Mouse (Mus musculus): Measurements from ENCODE around the gene Pdrg1. TPM values are rescaled to one million over a fixed set of nuclear protein-coding genes. Genes with fewer than 3 reads are reported as not detected.
A peak's percentile ranks its signal among the peaks of the same experiment; 100 is the strongest.

Pdrg1 gene
- polyA plus RNA-seq, 1 experiment from 2014 or later = 197 TPM

- no peak for ATAC-seq (ENCODE audit: low FRiP score)
- WGBS = 87% methylated on average over 7 of the region's 7 CpGs
- Histone ChIP-seq H3K36me3 (no peaks in the 10 kb centered on the region), H3K27me3 (peaks cover 16% of the 10 kb centered on the region), H3K4me2 (no peak overlapping the region), H3K4me1 (replicated peaks) (peaks cover 13% of the 10 kb centered on the region), H3K9me3 (no peaks in the 10 kb centered on the region), H3K4me3 (no peak overlapping the region), H3K9ac (no peak overlapping the region), H3K27ac (no peak overlapping the region)
Measured at GRCm38 (mm10) chr2:153026052-153026451, 10.8 kb upstream of the Pdrg1 start.

GRCm38 (mm10) chr2:153022855-153023254 lies 7.6 kb upstream of the Pdrg1 start:
- no peak overlapping the region for H3K4me3 ChIP-seq
- no peak overlapping the region for H3K27ac ChIP-seq
- no peak overlapping the region for H3K4me2 ChIP-seq
- H3K9ac ChIP-seq = no peak overlapping the region
- no peak for ATAC-seq (ENCODE audit: low FRiP score)
- WGBS = 69% methylated on average over 4 of the region's 4 CpGs
- H3K4me1 ChIP-seq (replicated peaks) = 0 out of 2 replicates have a peak, but pooled peaks cover 4% of the 10 kb centered on the region
- no peaks in the 10 kb centered on the region for H3K9me3 ChIP-seq
- peaks cover 5% of the 10 kb centered on the region; the same call in 1 of the 2 replicates for H3K27me3 ChIP-seq
- H3K36me3 ChIP-seq = no peaks in the 10 kb centered on the region

- no peaks in the 10 kb centered on the region for H3K9me3 ChIP-seq
- no peaks in the 10 kb centered on the region for H3K36me3 ChIP-seq
- H3K4me3 ChIP-seq = no peak overlapping the region
- no peak overlapping the region for H3K4me2 ChIP-seq
- no peak overlapping the region for H3K9ac ChIP-seq
- WGBS = 59% methylated on average over 3 of the region's 3 CpGs
- peaks cover 20% of the 10 kb centered on the region for H3K27me3 ChIP-seq
- ATAC-seq (ENCODE audit: low FRiP score) = no peak
- peaks cover under 1% of the 10 kb centered on the region; the same call in 1 of the 2 replicates for H3K4me1 ChIP-seq (replicated peaks)
- no peak overlapping the region for H3K27ac ChIP-seq
Measured at GRCm38 (mm10) chr2:153021163-153021562, 5.9 kb upstream of the Pdrg1 start.

DNA sequence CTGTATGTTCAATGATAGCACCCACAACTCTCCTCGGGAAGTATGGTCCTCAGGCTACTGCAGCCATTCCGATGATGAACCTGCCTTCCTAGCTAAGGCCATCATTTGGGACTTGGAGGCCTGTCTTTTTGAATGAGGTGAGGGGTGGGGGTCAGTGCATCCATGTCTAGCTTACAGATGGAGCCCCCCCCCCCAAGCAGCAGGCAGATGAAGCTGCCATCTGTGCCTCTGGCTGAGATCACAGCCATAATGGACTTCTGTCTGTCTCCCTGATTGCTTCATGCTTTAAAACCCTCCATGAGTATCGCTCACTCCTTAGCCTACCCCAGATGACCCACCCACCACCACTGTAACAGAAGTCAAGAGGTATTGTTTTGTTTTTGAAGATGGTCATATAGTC lies 4.1 kb upstream of the Pdrg1 start:
- Histone ChIP-seq H3K9ac (no peak overlapping the region), H3K4me2 (no peak overlapping the region), H3K9me3 (no peaks in the 10 kb centered on the region), H3K4me3 (no peak overlapping the region), H3K36me3 (no peaks in the 10 kb centered on the region), H3K27me3 (peaks cover 15% of the 10 kb centered on the region), H3K27ac (no peak overlapping the region), H3K4me1 (replicated peaks) (peaks cover 11% of the 10 kb centered on the region)
- no peak for ATAC-seq (ENCODE audit: low FRiP score)
- 82% methylated on average over 3 of the region's 3 CpGs for WGBS

DNA sequence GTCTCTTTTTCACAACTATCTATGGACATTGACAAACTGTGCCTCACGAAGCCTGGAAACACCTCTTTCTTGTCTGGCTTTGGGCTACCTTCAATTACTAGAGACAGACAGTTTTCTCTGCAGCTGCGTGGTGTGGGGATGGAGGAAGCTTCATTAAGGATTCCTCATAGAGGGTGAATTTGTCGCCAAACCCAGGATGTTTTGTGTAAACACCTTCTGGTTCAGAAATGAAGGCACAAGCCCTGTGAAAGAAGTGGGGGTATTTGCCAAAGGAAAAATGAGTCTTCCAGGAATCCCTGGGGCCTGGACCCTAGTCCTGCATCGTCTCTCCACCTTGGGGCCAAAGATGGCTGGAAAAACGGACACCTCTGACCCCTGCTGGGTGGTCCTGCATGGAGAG lies 1.6 kb upstream of the Pdrg1 start:
- no peak for ATAC-seq (ENCODE audit: low FRiP score)
- Histone ChIP-seq H3K27me3 (peaks cover 15% of the 10 kb centered on the region), H3K9ac (peak overlapping the region; percentile 51; the same call in 1 of the 2 replicates), H3K27ac (no peak overlapping the region), H3K4me3 (no peak overlapping the region), H3K36me3 (peaks cover 20% of the 10 kb centered on the region), H3K4me2 (no peak overlapping the region), H3K4me1 (replicated peaks) (peaks cover 24% of the 10 kb centered on the region), H3K9me3 (no peaks in the 10 kb centered on the region)
- 52% methylated on average over 5 of the region's 5 CpGs for WGBS

- Histone ChIP-seq H3K36me3 (peaks cover 29% of the 10 kb centered on the region), H3K9ac (peak overlapping the region; percentile 57), H3K4me3 (peak overlapping the region; percentile 93; the same call in 1 of the 2 replicates), H3K27me3 (peaks cover 15% of the 10 kb centered on the region), H3K9me3 (no peaks in the 10 kb centered on the region), H3K4me1 (replicated peaks) (peaks cover 24% of the 10 kb centered on the region), H3K4me2 (peak overlapping the region; percentile 96), H3K27ac (peak overlapping the region; percentile 55)
- peak; percentile 64; the same call in 1 of the 2 replicates for ATAC-seq (ENCODE audit: low FRiP score)
- WGBS = 43% methylated on average over 8 of the region's 8 CpGs
Measured at GRCm38 (mm10) chr2:153015804-153016203, 577 bp upstream of the Pdrg1 start.

DNA sequence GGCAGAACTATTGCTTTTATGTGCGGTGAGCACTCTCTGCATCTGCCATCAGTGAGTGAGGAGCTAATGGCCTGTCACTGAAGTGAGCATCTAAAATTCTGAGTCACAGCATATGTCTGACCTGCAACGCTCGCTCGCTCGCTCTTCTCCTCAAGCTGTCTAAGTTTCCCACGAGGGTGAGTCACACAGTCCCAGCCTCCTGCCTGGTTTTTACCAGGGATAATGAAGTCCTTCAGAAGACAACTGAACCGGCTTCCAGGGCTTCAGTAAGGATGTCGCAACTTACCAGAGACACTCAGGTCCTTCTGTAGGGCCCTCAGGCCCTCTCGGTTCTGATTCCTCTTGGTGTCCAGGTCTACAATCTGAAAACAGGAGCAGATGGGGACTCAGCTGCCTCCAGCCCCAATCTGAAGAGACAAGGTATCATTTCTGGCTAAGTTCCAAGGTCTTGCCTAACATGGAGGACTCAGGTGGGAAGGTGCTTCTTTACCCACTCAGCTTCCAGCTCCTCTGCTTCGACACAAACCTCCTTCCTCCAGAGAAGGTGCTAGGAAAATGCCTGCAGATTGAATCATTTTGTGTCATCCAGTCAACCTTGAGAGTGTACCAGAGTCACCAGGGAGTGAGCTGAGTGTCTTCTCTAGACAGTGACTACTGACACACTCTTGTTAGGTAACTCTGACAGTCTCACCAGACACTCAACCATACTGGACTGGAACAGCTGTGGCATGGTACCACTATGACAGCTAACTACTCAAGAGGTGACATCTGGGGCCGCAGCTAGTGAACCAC lies 1.3 kb downstream of the Pdrg1 start:
- H3K4me1 ChIP-seq (replicated peaks) = peaks cover 24% of the 10 kb centered on the region
- H3K9ac ChIP-seq = peak overlapping the region; percentile 93
- ATAC-seq (ENCODE audit: low FRiP score) = no peak
- H3K36me3 ChIP-seq = peaks cover 48% of the 10 kb centered on the region
- no peaks in the 10 kb centered on the region for H3K9me3 ChIP-seq
- H3K27me3 ChIP-seq = peaks cover 15% of the 10 kb centered on the region
- H3K4me3 ChIP-seq = peak overlapping the region; percentile 93
- WGBS = 95% methylated on average over 11 of the region's 11 CpGs
- H3K27ac ChIP-seq = no peak overlapping the region
- peak overlapping the region; percentile 96 for H3K4me2 ChIP-seq

DNA sequence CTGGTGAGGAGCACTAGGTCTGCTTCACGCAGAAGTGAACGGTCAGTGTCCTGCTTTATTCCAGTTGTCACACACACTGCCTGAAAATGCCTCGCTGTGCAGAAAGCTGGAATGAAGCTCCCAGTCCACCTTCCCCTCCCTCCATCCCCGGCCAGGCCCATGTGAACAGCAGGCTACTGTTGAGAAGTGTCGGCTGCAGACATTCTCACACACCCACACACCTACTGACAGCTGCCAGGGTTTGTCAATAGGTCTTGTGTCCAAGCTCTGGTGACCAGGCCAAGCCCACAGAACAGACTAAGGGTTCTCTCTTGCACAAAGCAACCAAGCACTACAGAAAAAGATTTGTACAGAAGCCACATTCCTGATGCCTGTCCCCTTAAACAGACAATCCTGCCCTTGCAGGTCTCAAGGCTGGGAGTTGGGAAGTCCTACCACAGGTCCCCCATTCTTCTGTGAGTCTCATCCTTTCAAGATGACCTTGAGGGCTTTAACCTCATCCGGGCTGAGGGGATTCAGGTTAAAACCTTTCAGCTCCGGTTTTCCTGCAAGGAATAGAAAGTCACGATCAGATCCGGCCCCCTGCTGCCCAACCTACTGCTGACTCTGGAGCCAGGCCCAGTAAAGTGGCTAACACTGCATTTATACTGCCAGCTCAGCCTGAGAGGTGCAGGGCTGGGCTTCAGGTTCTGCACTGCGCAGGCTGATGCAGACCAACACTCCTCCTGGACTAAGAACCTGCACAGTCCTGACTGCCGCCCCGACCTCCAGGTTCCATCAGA lies 5.8 kb downstream of the Pdrg1 start:
- no peak for ATAC-seq (ENCODE audit: low FRiP score)
- H3K4me1 ChIP-seq (replicated peaks) = peaks cover 13% of the 10 kb centered on the region
- no peak overlapping the region for H3K4me2 ChIP-seq
- no peaks in the 10 kb centered on the region for H3K9me3 ChIP-seq
- peaks cover 79% of the 10 kb centered on the region for H3K36me3 ChIP-seq
- WGBS = 91% methylated on average over 12 of the region's 12 CpGs
- H3K27ac ChIP-seq = no peak overlapping the region
- no peak overlapping the region for H3K9ac ChIP-seq
- H3K4me3 ChIP-seq = no peak overlapping the region
- no peaks in the 10 kb centered on the region for H3K27me3 ChIP-seq

- H3K4me1 ChIP-seq (replicated peaks) = peaks cover 5% of the 10 kb centered on the region
- peaks cover 51% of the 10 kb centered on the region for H3K36me3 ChIP-seq
- 90% methylated on average over 3 of the region's 3 CpGs for WGBS
- ATAC-seq (ENCODE audit: low FRiP score) = no peak
- H3K9me3 ChIP-seq = no peaks in the 10 kb centered on the region
- no peaks in the 10 kb centered on the region for H3K27me3 ChIP-seq
- H3K27ac ChIP-seq = no peak overlapping the region
- H3K4me3 ChIP-seq = no peak overlapping the region
- no peak overlapping the region for H3K9ac ChIP-seq
- no peak overlapping the region for H3K4me2 ChIP-seq
Measured at GRCm38 (mm10) chr2:153005981-153006380, 9.2 kb downstream of the Pdrg1 start.

- peaks cover 5% of the 10 kb centered on the region for H3K4me1 ChIP-seq (replicated peaks)
- no peaks in the 10 kb centered on the region for H3K9me3 ChIP-seq
- no peaks in the 10 kb centered on the region for H3K27me3 ChIP-seq
- no peak overlapping the region for H3K9ac ChIP-seq
- peaks cover 30% of the 10 kb centered on the region for H3K36me3 ChIP-seq
- ATAC-seq (ENCODE audit: low FRiP score) = no peak
- H3K4me2 ChIP-seq = no peak overlapping the region
- no peak overlapping the region for H3K4me3 ChIP-seq
- WGBS = 47% methylated on average over 13 of the region's 13 CpGs
- H3K27ac ChIP-seq = no peak overlapping the region
Measured at GRCm38 (mm10) chr2:153003681-153004338, 11.4 kb downstream of the Pdrg1 start.

GRCm38 (mm10) chr2:153002492-153003248 lies 12.6 kb downstream of the Pdrg1 start:
- H3K27ac ChIP-seq = no peak overlapping the region
- no peak overlapping the region for H3K9ac ChIP-seq
- WGBS = 87% methylated on average over 15 of the region's 15 CpGs
- no peaks in the 10 kb centered on the region for H3K27me3 ChIP-seq
- ATAC-seq (ENCODE audit: low FRiP score) = no peak
- no peak overlapping the region for H3K4me3 ChIP-seq
- no peak overlapping the region for H3K4me2 ChIP-seq
- H3K36me3 ChIP-seq = peaks cover 19% of the 10 kb centered on the region
- H3K4me1 ChIP-seq (replicated peaks) = peaks cover 5% of the 10 kb centered on the region
- no peaks in the 10 kb centered on the region for H3K9me3 ChIP-seq
